Mouse (Mus musculus): ENCODE measurements around the gene Mfsd1. TPM values are rescaled to one million over a fixed set of nuclear protein-coding genes. Genes with fewer than 3 reads are reported as not detected.

Mfsd1 gene
- polyA plus RNA-seq (2015; fragmentation: Nextera tagmentation; extraction: Ambion mirVana) = 51.0 and 52.1 TPM in 2 replicates

- Histone ChIP-seq H3K9me3 (no peaks in the 10 kb centered on the region), H3K9ac (peak within 1 kb of the TSS; percentile 65), H3K36me3 (0 out of 2 replicates have a peak, but pooled peaks cover 4% of the 10 kb centered on the region), H3K4me1 (peaks cover 9% of the 10 kb centered on the region), H3K27ac (peak within 1 kb of the TSS; percentile 54), H3K4me3 (peak within 1 kb of the TSS; percentile 74), H3K27me3 (peaks cover 7% of the 10 kb centered on the region), H3K4me2 (peak within 1 kb of the TSS; percentile 91)
- 4% methylated on average over 54 of the region's 54 CpGs for WGBS
- peak; percentile 92 for ATAC-seq (ENCODE audit: borderline replicate concordance, extremely low read depth, low FRiP score, low TSS enrichment)
Measured at GRCm38 (mm10) chr3:67582273-67583124, at the start of gene Mfsd1. TSS of gene Mfsd1 (plus strand) at chr3:67582741.

DNA sequence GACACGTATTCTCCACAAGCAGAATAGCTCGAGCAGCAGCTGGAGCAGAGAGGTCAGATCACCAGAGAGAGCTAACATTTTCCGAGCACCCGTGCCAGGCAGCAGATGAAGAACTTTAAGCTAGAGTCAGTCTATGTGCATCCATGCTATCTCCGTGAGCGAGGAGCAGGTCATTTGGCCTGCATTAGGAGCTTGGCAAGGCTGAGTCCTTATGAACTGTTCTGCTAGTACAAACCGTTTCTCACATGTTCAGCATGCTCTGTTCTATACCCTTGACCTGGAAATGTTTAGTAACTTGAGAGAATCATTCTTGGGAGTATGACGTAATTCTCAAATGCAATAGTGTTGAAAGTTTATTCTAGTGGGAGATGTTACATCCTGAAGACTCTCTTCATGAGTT lies 38.9 kb upstream of the Mfsd1 start:
- no peak overlapping the region for H3K9ac ChIP-seq
- no peak overlapping the region for H3K4me3 ChIP-seq
- whole genome bisulfite sequencing = 60% methylated on average over 8 of the region's 8 CpGs
- H3K4me2 ChIP-seq = no peak overlapping the region
- H3K36me3 ChIP-seq = no peaks in the 10 kb centered on the region
- no peaks in the 10 kb centered on the region for H3K9me3 ChIP-seq
- no peaks in the 10 kb centered on the region for H3K4me1 ChIP-seq
- no peak overlapping the region for H3K27ac ChIP-seq
- no peak for ATAC-seq (ENCODE audit: borderline replicate concordance, extremely low read depth, low FRiP score, low TSS enrichment)
- H3K27me3 ChIP-seq = no peaks in the 10 kb centered on the region

- no peaks in the 10 kb centered on the region for H3K4me1 ChIP-seq
- no peak overlapping the region for H3K9ac ChIP-seq
- no peak overlapping the region for H3K4me3 ChIP-seq
- no peaks in the 10 kb centered on the region for H3K27me3 ChIP-seq
- H3K4me2 ChIP-seq = no peak overlapping the region
- H3K9me3 ChIP-seq = no peaks in the 10 kb centered on the region
- H3K36me3 ChIP-seq = no peaks in the 10 kb centered on the region
- H3K27ac ChIP-seq = no peak overlapping the region
- no peak for ATAC-seq (ENCODE audit: borderline replicate concordance, extremely low read depth, low FRiP score, low TSS enrichment)
- WGBS = 25% methylated on average over 3 of the region's 3 CpGs
Measured at GRCm38 (mm10) chr3:67551193-67551592, 31.3 kb upstream of the Mfsd1 start.

DNA sequence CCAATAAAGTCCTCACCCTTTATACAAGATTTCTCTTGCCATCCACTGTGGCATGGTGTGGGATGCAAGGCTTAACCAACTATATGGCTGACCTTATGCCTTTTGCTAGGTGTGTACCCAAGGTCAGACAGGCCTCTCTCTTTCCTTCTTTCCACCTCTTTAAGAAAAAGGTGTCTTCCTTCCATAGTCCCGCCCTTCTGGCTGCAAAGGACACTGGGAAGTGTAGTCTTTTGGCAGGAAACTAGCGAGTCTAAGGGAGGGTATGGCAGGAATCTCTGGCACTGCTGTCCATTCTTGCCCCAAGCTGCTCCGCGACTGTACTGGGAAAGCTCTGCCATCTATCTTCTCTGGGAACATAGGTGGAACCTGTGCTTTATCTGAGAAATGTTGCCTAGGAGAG lies 29.3 kb upstream of the Mfsd1 start:
- ATAC-seq (ENCODE audit: borderline replicate concordance, extremely low read depth, low FRiP score, low TSS enrichment) = no peak
- Histone ChIP-seq H3K36me3 (no peaks in the 10 kb centered on the region), H3K9ac (no peak overlapping the region), H3K9me3 (no peaks in the 10 kb centered on the region), H3K4me1 (no peaks in the 10 kb centered on the region), H3K4me3 (no peak overlapping the region), H3K27me3 (no peaks in the 10 kb centered on the region), H3K27ac (no peak overlapping the region), H3K4me2 (no peak overlapping the region)
- 22% methylated on average over 4 of the region's 4 CpGs for WGBS

- Histone ChIP-seq H3K4me2 (no peak overlapping the region), H3K4me1 (no peaks in the 10 kb centered on the region), H3K27me3 (no peaks in the 10 kb centered on the region), H3K27ac (no peak overlapping the region), H3K9me3 (no peaks in the 10 kb centered on the region), H3K36me3 (no peaks in the 10 kb centered on the region), H3K4me3 (no peak overlapping the region), H3K9ac (no peak overlapping the region)
- ATAC-seq (ENCODE audit: borderline replicate concordance, extremely low read depth, low FRiP score, low TSS enrichment) = no peak
- WGBS = 56% methylated on average over 5 of the region's 5 CpGs
Measured at GRCm38 (mm10) chr3:67553927-67554448, 28.6 kb upstream of the Mfsd1 start.

GRCm38 (mm10) chr3:67555211-67555610 lies 27.3 kb upstream of the Mfsd1 start:
- no peak for ATAC-seq (ENCODE audit: borderline replicate concordance, extremely low read depth, low FRiP score, low TSS enrichment)
- WGBS = 71% methylated on average over 5 of the region's 5 CpGs
- H3K9ac ChIP-seq = no peak overlapping the region

DNA sequence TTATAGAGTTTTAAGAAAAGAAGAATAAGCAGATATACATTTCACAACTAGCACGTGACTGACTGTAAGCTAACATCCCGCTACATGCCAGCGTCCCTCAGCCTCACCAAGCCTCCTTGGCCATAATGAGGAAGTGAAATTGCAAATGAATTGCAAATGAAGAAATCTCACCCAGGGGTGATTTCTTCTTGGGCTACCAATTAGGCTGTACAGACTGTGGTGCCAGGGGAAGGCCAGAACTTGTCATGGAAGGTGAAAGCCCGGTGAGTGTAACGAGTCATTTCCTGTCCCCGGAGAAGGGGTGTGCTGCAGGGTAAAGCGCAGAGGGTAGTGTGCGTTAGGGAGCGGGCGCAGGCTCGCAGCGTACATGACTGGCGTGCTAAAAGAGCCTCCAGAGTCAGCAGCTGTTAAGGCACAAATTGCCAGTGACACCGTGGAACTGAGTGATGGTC lies 25.3 kb upstream of the Mfsd1 start:
- H3K9ac ChIP-seq = no peak overlapping the region
- peak overlapping the region; percentile 41 for H3K4me2 ChIP-seq
- H3K36me3 ChIP-seq = no peaks in the 10 kb centered on the region
- no peaks in the 10 kb centered on the region for H3K4me1 ChIP-seq
- WGBS = 44% methylated on average over 14 of the region's 14 CpGs
- no peak for ATAC-seq (ENCODE audit: borderline replicate concordance, extremely low read depth, low FRiP score, low TSS enrichment)
- H3K27ac ChIP-seq = no peak overlapping the region
- no peaks in the 10 kb centered on the region for H3K27me3 ChIP-seq
- H3K4me3 ChIP-seq = no peak overlapping the region
- H3K9me3 ChIP-seq = no peaks in the 10 kb centered on the region

More at GRCm38 (mm10) chr3:67555211-67555610, 27.3 kb upstream of the Mfsd1 start:
- Histone ChIP-seq H3K27ac (no peak overlapping the region), H3K36me3 (no peaks in the 10 kb centered on the region), H3K4me1 (no peaks in the 10 kb centered on the region), H3K4me3 (no peak overlapping the region), H3K9me3 (no peaks in the 10 kb centered on the region), H3K4me2 (no peak overlapping the region), H3K27me3 (no peaks in the 10 kb centered on the region)

- Histone ChIP-seq H3K27me3 (no peaks in the 10 kb centered on the region), H3K36me3 (no peaks in the 10 kb centered on the region), H3K4me2 (peak overlapping the region; percentile 41), H3K27ac (no peak overlapping the region), H3K9ac (no peak overlapping the region), H3K4me3 (no peak overlapping the region), H3K9me3 (no peaks in the 10 kb centered on the region), H3K4me1 (no peaks in the 10 kb centered on the region)
- ATAC-seq (ENCODE audit: borderline replicate concordance, extremely low read depth, low FRiP score, low TSS enrichment) = peak; percentile 42; the same call in 1 of the 2 replicates
- 57% methylated on average over 14 of the region's 14 CpGs for WGBS
Measured at GRCm38 (mm10) chr3:67557718-67558354, 24.7 kb upstream of the Mfsd1 start.

- Histone ChIP-seq H3K36me3 (no peaks in the 10 kb centered on the region), H3K4me1 (no peaks in the 10 kb centered on the region), H3K27me3 (no peaks in the 10 kb centered on the region), H3K9me3 (no peaks in the 10 kb centered on the region), H3K4me2 (no peak overlapping the region), H3K9ac (no peak overlapping the region), H3K4me3 (no peak overlapping the region), H3K27ac (no peak overlapping the region)
- ATAC-seq (ENCODE audit: borderline replicate concordance, extremely low read depth, low FRiP score, low TSS enrichment) = no peak
- WGBS = 45% methylated on average over 5 of the region's 5 CpGs
Measured at GRCm38 (mm10) chr3:67564731-67565357, 17.7 kb upstream of the Mfsd1 start.

DNA sequence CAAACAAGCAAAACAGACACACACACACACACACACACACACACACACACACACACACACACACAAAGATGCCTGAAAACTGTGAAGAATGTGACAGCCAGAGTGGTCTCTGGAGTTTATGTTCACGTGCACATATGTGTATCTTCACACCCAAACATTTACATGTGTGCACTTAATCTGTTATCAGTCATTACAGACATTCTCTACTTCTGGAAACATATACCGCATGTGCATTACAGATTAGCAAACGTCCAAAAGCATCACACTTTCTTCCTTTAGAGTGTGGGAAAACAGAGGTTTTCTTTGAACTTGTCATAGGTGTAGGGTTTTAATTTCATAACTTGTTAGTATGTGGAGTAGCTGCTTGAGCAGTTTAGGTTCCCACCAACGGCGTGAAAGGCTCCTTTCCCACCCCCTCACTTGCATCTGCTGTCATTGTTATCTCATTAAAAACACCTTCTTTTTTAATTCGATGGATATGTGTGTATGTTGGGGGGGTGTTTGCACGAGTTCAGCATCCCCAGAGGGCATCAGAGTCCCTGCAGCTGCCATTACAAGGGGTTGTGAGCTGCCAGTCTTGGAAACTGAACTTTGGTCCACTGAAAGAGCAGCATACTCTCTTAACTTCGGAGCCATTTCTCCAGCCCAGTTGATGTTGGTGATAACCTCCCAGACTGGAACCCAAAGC lies 16.9 kb upstream of the Mfsd1 start:
- H3K36me3 ChIP-seq = no peaks in the 10 kb centered on the region
- H3K9me3 ChIP-seq = no peaks in the 10 kb centered on the region
- H3K9ac ChIP-seq = no peak overlapping the region
- no peak overlapping the region for H3K27ac ChIP-seq
- no peak overlapping the region for H3K4me2 ChIP-seq
- 53% methylated on average over 8 of the region's 8 CpGs for WGBS
- H3K4me1 ChIP-seq = no peaks in the 10 kb centered on the region
- H3K27me3 ChIP-seq = no peaks in the 10 kb centered on the region
- no peak for ATAC-seq (ENCODE audit: borderline replicate concordance, extremely low read depth, low FRiP score, low TSS enrichment)
- H3K4me3 ChIP-seq = no peak overlapping the region

DNA sequence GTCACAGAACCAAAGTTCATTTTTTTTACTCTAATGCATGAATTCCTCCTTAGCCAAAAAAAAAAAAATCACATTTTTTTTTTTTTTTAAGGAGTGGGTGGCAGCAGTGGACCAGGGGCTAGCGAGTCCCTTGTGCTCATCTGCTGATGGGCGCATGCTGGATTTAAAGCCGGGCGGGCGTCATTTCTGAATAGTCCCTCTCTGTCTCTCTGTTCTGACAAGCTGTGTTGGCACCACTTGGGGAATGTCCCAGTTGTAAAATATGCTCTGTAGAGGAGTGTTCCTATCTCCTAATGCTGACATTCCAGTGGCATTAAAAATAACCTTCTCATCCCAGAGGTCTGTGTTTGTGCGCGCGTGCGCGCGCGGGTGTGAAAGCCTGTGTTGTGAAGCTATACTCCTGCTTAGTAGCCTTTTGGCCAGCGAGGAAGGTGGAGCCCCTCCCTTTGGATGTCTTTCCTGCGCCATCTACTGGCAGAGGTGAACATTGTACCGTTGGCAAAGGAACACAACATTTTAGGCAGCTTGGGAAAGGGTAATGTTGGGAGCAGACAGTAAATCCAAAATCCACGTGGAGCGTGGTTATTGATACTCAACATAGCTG lies 14.4 kb upstream of the Mfsd1 start:
- no peaks in the 10 kb centered on the region for H3K36me3 ChIP-seq
- H3K4me3 ChIP-seq = no peak overlapping the region
- H3K9me3 ChIP-seq = no peaks in the 10 kb centered on the region
- H3K27ac ChIP-seq = no peak overlapping the region
- H3K27me3 ChIP-seq = no peaks in the 10 kb centered on the region
- 24% methylated on average over 17 of the region's 17 CpGs for WGBS
- H3K9ac ChIP-seq = no peak overlapping the region
- no peak; the same call in 1 of the 2 replicates for ATAC-seq (ENCODE audit: borderline replicate concordance, extremely low read depth, low FRiP score, low TSS enrichment)
- no peaks in the 10 kb centered on the region for H3K4me1 ChIP-seq
- H3K4me2 ChIP-seq = peak overlapping the region; percentile 30; the same call in 1 of the 2 replicates

Measured in lung, embryonic 15.5 days (tissue).